ENCODE assay signal across 9 mouse cellular contexts in the genomic region with DNA sequence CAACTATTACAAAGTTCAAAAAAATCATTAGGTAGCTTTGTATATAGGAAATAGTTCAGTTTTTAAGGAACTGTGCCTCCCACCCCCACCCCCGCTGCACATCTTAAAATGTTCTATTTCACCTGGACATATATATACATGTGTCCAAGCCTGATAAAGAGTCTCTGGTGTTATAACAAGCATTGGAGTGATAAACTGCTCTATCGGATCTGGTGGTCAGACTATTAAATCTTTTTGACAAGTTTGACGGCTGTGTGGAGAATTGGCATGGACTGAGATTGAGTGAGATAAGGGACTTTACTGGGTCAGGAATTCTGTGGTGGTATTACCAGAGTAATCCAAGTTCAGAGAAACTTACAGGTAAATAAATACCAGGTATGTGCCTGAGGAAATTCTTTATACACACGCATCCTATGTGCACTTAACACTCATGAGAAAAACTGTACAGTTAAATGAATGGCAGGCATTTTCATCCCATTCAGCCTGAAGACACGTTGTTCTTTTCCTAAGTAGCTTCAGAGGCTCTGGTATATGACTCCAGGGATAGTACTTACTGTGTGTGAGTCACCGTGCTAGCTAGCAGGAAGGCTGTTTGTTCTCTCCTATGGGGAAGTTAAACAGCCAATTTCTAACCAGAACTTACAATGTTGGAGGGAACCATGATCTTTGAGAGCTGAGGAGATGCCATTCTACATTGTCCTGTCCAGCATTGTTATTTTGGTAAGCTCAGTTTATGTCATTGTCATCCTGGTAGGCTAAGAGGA. TPM values are rescaled to one million over a fixed set of nuclear protein-coding genes. Genes with fewer than 3 reads are reported as not detected.
DNase-seq lines count a peak whose midpoint lies in the region; ATAC-seq lines count a peak whose summit lies in the region.
"Had no signal": no experiment of that assay in that cellular context is flagged by ENCODE, and none has a peak within 500 bp of the region (broad histone marks: within the 10 kb centered on the region; RNA-seq: fewer than 3 reads in every experiment).

No protein-coding gene starts in this region.

- peak overlapping the region; percentile 86 for H3K4me3 ChIP-seq in lung, embryonic 15.5 days
- H3K4me3 ChIP-seq in embryonic facial prominence, embryonic 13.5 days, result peak overlapping the region; percentile 98
- H3K4me3 ChIP-seq in limb, embryonic 11.5 days (ENCODE audit: low read depth, low read length), result peak overlapping the region; percentile 94
- H3K4me3 ChIP-seq in neural tube, embryonic 14.5 days (ENCODE audit: low read depth, low read length), result peak overlapping the region; percentile 99

- DNase-seq in lung, postnatal 36 days, result no peak
- DNase-seq in limb, embryonic 11.5 days (ENCODE audit: low spot score), result no peak
- DNase-seq in ovary, postnatal 36 days (ENCODE audit: low spot score), result no peak
- no peak for DNase-seq in cerebellum, postnatal 10 days
- DNase-seq in thymus, postnatal 4 days, result no peak
- DNase-seq: cerebellum, adult 11-12 months had no signal

- H3K9me3 ChIP-seq in lung, embryonic 15.5 days, result no peaks in the 10 kb centered on the region
- H3K9me3 ChIP-seq in embryonic facial prominence, embryonic 13.5 days, result no peaks in the 10 kb centered on the region
- H3K9me3 ChIP-seq in limb, embryonic 11.5 days (ENCODE audit: control insufficient read depth, low read length), result no peaks in the 10 kb centered on the region
- H3K9me3 ChIP-seq in neural tube, embryonic 14.5 days (ENCODE audit: control insufficient read depth, low read length), result no peaks in the 10 kb centered on the region

- 32% methylated on average over 6 of the region's 6 CpGs for WGBS in lung, embryonic 15.5 days
- WGBS in embryonic facial prominence, embryonic 13.5 days, result 49% methylated on average over 6 of the region's 6 CpGs
- 51% methylated on average over 6 of the region's 6 CpGs for WGBS in limb, embryonic 11.5 days
- 56% methylated on average over 6 of the region's 6 CpGs for WGBS in neural tube, embryonic 14.5 days

- H3K36me3 ChIP-seq in lung, embryonic 15.5 days, result no peaks in the 10 kb centered on the region
- H3K36me3 ChIP-seq in embryonic facial prominence, embryonic 13.5 days, result no peaks in the 10 kb centered on the region
- no peaks in the 10 kb centered on the region for H3K36me3 ChIP-seq in limb, embryonic 11.5 days (ENCODE audit: control insufficient read depth, insufficient read depth, low read length)
- no peaks in the 10 kb centered on the region for H3K36me3 ChIP-seq in neural tube, embryonic 14.5 days (ENCODE audit: control insufficient read depth, insufficient read depth, low read length)

- peak overlapping the region; percentile 93 for H3K9ac ChIP-seq in lung, embryonic 15.5 days
- peak overlapping the region; percentile 98 for H3K9ac ChIP-seq in embryonic facial prominence, embryonic 13.5 days
- H3K9ac ChIP-seq in limb, embryonic 11.5 days (ENCODE audit: low read length), result peak overlapping the region; percentile 90
- peak overlapping the region; percentile 92; the same call in 1 of the 2 replicates for H3K9ac ChIP-seq in neural tube, embryonic 14.5 days (replicated peaks; ENCODE audit: low read depth, low read length)

- H3K27me3 ChIP-seq in lung, embryonic 15.5 days, result no peaks in the 10 kb centered on the region
- H3K27me3 ChIP-seq in embryonic facial prominence, embryonic 13.5 days, result 0 out of 2 replicates have a peak, but pooled peaks cover 3% of the 10 kb centered on the region
- H3K27me3 ChIP-seq in limb, embryonic 11.5 days (ENCODE audit: control insufficient read depth, insufficient read depth, low read length), result no peaks in the 10 kb centered on the region
- no peaks in the 10 kb centered on the region for H3K27me3 ChIP-seq in neural tube, embryonic 14.5 days (ENCODE audit: control insufficient read depth, insufficient read depth, low read length)

- no peak overlapping the region for H3K27ac ChIP-seq in lung, embryonic 15.5 days
- no peak overlapping the region for H3K27ac ChIP-seq in embryonic facial prominence, embryonic 13.5 days
- no peak overlapping the region for H3K27ac ChIP-seq in limb, embryonic 11.5 days (replicated peaks; ENCODE audit: low read depth, low read length)
- no peak overlapping the region for H3K27ac ChIP-seq in neural tube, embryonic 14.5 days (ENCODE audit: low read depth, low read length)

- peak overlapping the region; percentile 62 for H3K4me2 ChIP-seq in lung, embryonic 15.5 days
- peak overlapping the region; percentile 71 for H3K4me2 ChIP-seq in embryonic facial prominence, embryonic 13.5 days
- peak overlapping the region; percentile 66 for H3K4me2 ChIP-seq in limb, embryonic 11.5 days (ENCODE audit: low read depth, severe bottlenecking)
- H3K4me2 ChIP-seq in neural tube, embryonic 14.5 days (ENCODE audit: low read depth, low read length), result peak overlapping the region; percentile 79

- ATAC-seq in lung, embryonic 15.5 days (ENCODE audit: borderline replicate concordance, extremely low read depth, low FRiP score, low TSS enrichment), result no peak
- no peak for ATAC-seq in embryonic facial prominence, embryonic 13.5 days (ENCODE audit: insufficient number of reproducible peaks, insufficient read depth, low FRiP score, low TSS enrichment, low read depth)
- ATAC-seq in limb, embryonic 11.5 days (ENCODE audit: insufficient number of reproducible peaks, low FRiP score, low TSS enrichment, low read depth), result no peak
- ATAC-seq in neural tube, embryonic 14.5 days (ENCODE audit: low read depth), result no peak

- H3K4me1 ChIP-seq in lung, embryonic 15.5 days, result peaks cover 14% of the 10 kb centered on the region
- H3K4me1 ChIP-seq in embryonic facial prominence, embryonic 13.5 days, result peaks cover 22% of the 10 kb centered on the region
- peaks cover 6% of the 10 kb centered on the region for H3K4me1 ChIP-seq in limb, embryonic 11.5 days (ENCODE audit: control insufficient read depth, insufficient read depth, low read length)
- peaks cover 15% of the 10 kb centered on the region for H3K4me1 ChIP-seq in neural tube, embryonic 14.5 days (ENCODE audit: control insufficient read depth, insufficient read depth, low read length)

RNA-seq across cellular contexts. Expression of gene Tomm70a, which starts 1.4 kb away (rescaled TPM):
- 38.9 and 39.2 TPM in 2 replicates for polyA plus RNA-seq in lung, embryonic 15.5 days (2015; fragmentation: Nextera tagmentation; extraction: Ambion mirVana)
- polyA plus RNA-seq in embryonic facial prominence, embryonic 13.5 days (2015; fragmentation: Nextera tagmentation; extraction: Ambion mirVana), result 41.3 and 41.8 TPM in 2 replicates
- polyA plus RNA-seq in limb, embryonic 11.5 days (2014; fragmentation: Nextera tagmentation; extraction: Ambion mirVana), result 62.3 and 72.1 TPM in 2 replicates
- polyA plus RNA-seq in neural tube, embryonic 14.5 days (2014; fragmentation: Nextera tagmentation; extraction: Ambion mirVana), result 85.7 and 95.8 TPM in 2 replicates

RNA-seq across cellular contexts. Expression of gene Nit2, which starts 44.3 kb away (rescaled TPM):
- 69.9 and 72.4 TPM in 2 replicates for polyA plus RNA-seq in lung, embryonic 15.5 days (2015; fragmentation: Nextera tagmentation; extraction: Ambion mirVana)
- polyA plus RNA-seq in embryonic facial prominence, embryonic 13.5 days (2015; fragmentation: Nextera tagmentation; extraction: Ambion mirVana), result 91.7 and 98.7 TPM in 2 replicates
- polyA plus RNA-seq in limb, embryonic 11.5 days (2014; fragmentation: Nextera tagmentation; extraction: Ambion mirVana), result 70.0 and 71.5 TPM in 2 replicates
- 54.2 and 63.6 TPM in 2 replicates for polyA plus RNA-seq in neural tube, embryonic 14.5 days (2014; fragmentation: Nextera tagmentation; extraction: Ambion mirVana)

RNA-seq across cellular contexts. Expression of gene Tmem45a2, which starts 51.7 kb away (rescaled TPM):
- 0.08 TPM in 1 of 2 replicates, not detected in the other for polyA plus RNA-seq in lung, embryonic 15.5 days (2015; fragmentation: Nextera tagmentation; extraction: Ambion mirVana)
- 0.42 TPM in 1 of 2 replicates, not detected in the other for polyA plus RNA-seq in embryonic facial prominence, embryonic 13.5 days (2015; fragmentation: Nextera tagmentation; extraction: Ambion mirVana)
- polyA plus RNA-seq in limb, embryonic 11.5 days (2014; fragmentation: Nextera tagmentation; extraction: Ambion mirVana), result 0.09 TPM in 1 of 2 replicates, not detected in the other
- polyA plus RNA-seq in neural tube, embryonic 14.5 days (2014; fragmentation: Nextera tagmentation; extraction: Ambion mirVana), result 0.08 and 0.18 TPM in 2 replicates
